Mouse (Mus musculus) layer of hippocampus, postnatal 25 days (tissue): ENCODE data around the gene Pik3r1. TPM values are rescaled to one million over a fixed set of nuclear protein-coding genes. Genes with fewer than 3 reads are reported as not detected.

Experiments used
- DNase-seq, 2 experiments: peaks; one replicate each; pipeline ENCODE4 v3.0.0; 2022; ENCODE audit warnings: mixed read lengths in 2 of 2, low spot score in 1 of 2; ENCODE audit errors: extremely low spot score in 1 of 2
- total RNA-seq, 2 experiments: library from RNA; stranded (reverse); gene quantifications; 2 replicates each; pipeline ENCODE4 v1.2.3; 2021

Gene Pik3r1
- total RNA-seq, 2 experiments from 2014 or later = 83.9 to 85.4 TPM

DNA sequence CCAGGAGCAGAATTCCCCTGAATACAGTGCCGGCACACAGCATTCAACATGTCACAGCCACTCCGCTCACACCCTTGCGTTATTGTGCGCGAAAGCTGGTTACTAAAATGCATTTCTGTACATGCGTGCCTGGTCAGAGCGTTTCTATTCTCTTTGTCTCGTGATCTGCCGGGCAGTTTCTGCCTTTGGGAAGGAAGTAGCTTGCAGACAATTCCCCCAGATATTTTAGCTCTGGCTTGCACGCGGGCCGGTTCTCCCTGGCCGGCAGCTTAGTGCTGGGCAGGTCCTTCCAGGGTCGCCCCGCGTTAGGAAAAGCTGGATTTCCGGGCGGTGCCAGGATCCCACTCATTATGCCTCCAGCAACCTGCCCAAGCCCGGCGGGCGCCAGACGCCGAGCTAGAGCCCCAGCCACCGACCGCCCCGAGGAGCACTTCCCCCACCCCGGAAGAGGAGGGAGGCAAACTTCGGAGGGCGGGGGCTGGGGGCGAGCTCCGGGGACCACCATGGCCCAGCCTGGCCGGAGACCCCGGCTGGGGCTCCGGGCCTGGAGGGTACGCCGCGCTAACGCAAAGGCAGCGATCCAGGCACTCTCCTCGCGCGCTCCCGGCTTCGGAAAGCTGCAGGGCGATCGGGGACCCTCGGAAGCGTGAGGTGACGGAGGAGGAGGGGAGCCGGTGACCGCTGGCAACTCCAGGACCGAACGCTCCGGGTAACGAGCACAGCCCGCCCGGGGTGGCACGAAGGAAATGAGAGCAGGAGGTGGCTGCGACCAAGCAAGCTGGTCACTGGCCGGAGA, 806 bp downstream of the Pik3r1 start:
- peak; percentile 30 to 41 for DNase-seq

DNA sequence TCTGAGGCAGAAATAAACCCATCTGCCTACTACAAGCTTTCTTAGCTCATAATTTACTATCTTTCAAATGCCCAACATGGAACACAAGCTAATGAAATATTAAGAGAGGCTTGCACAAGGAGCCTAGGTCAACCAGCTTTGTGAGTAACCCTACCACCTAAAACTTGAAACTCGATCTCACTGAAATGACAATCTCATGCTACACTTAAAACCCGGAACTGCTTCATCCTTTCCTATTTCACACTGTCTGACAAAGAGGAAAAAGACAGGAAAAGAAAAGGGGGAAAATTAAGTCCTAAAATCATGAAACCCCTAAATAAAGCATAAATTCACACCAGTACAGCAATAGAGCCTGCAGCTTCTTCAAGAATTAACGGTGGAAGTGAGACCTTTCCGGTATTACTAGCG, 1.4 kb downstream of the Pik3r1 start:
- no peak for DNase-seq

DNA sequence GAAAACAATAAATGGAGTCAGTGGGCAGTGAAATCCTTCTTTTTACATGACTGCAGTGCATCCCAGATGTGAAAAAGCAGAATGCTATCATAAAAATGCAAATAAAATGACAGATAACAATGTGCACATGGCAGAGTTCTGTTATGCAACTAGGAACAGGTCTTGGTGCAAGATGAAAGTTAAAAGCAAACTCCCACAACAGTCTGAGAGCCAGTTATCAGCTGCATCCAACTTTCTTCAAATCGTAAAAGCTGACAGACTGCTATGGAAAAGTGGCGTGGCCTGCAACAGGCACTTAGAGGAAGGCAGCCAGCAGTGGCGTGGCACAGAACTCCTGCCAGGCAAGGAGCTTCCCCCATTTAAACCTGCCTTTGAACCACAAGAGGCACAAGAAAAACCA, 2.0 kb downstream of the Pik3r1 start:
- DNase-seq = no peak

GRCm38 (mm10) chr13:101764111-101764510, 3.9 kb downstream of the Pik3r1 start:
- DNase-seq = no peak

DNA sequence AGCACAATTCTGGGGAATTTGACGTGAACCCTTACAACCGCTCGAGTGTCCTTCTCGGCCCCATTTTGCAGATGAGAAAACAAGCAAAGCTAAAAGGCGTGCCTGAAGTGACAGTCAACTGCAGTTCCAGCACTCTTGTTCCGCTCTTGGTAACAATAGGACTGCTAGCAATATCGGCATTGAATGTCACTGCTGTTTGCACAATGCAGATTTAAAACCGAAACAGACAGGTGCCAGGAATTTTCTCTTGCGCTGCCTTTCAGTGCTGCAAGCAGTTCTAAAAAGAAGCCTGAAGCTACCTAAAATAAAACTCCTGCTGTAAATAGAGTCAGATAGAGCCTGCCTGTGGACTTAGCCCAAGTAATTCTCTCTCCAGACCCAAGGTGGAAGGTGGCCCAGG, 4.3 kb downstream of the Pik3r1 start:
- no peak for DNase-seq

GRCm38 (mm10) chr13:101763149-101763548, 4.9 kb downstream of the Pik3r1 start:
- DNase-seq = no peak

GRCm38 (mm10) chr13:101761617-101762016, 6.4 kb downstream of the Pik3r1 start:
- DNase-seq = no peak

- DNase-seq = no peak
Measured at GRCm38 (mm10) chr13:101760953-101761352, 7.1 kb downstream of the Pik3r1 start.

GRCm38 (mm10) chr13:101760001-101760687, 7.9 kb downstream of the Pik3r1 start:
- DNase-seq = no peak

- DNase-seq = no peak
Measured at GRCm38 (mm10) chr13:101759281-101759871, 8.6 kb downstream of the Pik3r1 start.

GRCm38 (mm10) chr13:101757801-101758422, 10.1 kb downstream of the Pik3r1 start:
- DNase-seq = no peak

GRCm38 (mm10) chr13:101755228-101755627, 12.8 kb downstream of the Pik3r1 start:
- DNase-seq = no peak

GRCm38 (mm10) chr13:101753639-101754038, 14.4 kb downstream of the Pik3r1 start:
- DNase-seq = no peak

DNA sequence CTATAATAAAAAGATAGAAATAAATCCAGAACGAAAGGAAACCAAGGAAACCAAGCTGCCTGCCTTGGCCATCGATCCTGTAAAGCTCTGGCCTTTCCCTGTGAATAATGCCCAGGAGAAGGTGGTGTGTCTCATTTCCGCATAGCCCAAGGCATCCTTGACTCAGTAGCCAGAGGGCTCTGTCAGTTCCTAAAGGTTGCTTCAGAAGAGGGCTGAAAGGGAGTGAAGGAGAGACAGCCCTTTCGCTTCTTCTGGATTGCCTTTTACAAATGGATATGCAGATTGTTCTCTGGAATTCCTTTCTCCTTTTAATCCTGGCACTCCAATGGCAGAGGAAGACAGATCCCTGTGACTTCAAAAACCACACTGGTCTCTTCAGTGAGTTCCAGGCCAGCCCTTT, 16.2 kb downstream of the Pik3r1 start:
- no peak for DNase-seq

- no peak for DNase-seq
Measured at GRCm38 (mm10) chr13:101746012-101746595, 21.9 kb downstream of the Pik3r1 start.

- DNase-seq = no peak
Measured at GRCm38 (mm10) chr13:101744943-101745342, 23.1 kb downstream of the Pik3r1 start.

DNA sequence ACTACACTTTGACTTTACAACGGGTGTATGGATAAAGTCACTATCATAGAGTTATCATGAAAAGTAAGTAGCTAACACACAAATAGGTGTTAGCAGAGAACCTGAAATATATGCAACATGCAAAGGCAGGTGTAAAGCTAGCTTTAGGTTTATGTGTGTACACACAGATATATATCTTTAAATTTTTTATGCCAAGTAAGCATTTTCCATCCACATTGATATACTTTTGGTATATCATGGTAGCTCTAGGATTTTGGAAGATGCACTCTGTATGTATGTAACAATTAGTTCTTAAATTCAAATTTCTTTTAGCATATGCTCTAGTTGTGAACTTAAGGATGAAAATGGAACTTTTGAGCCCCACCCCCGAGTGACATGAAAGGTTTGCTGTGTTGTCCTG, 24.0 kb downstream of the Pik3r1 start:
- no peak for DNase-seq

GRCm38 (mm10) chr13:101743247-101743646, 24.8 kb downstream of the Pik3r1 start:
- DNase-seq = no peak

DNA sequence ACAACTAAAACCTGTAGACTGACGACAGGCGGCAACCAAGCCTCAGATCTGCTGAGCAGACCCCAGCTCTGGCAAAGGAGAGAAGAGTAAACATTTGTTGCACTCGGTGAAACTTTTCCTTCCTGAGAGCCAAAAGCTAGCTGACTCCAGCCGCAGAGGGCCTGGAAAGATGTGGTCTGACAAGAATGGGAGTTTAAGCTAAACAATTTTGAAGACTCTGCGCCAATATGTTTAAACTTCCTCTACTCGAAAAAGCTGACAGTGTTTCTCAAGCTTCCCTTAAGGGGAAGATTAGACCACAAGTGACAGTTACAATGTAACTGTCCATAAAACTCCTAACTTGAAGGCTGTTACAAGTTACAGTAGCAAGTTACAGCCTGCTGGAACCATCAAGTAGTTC, 25.4 kb downstream of the Pik3r1 start:
- DNase-seq = no peak

DNA sequence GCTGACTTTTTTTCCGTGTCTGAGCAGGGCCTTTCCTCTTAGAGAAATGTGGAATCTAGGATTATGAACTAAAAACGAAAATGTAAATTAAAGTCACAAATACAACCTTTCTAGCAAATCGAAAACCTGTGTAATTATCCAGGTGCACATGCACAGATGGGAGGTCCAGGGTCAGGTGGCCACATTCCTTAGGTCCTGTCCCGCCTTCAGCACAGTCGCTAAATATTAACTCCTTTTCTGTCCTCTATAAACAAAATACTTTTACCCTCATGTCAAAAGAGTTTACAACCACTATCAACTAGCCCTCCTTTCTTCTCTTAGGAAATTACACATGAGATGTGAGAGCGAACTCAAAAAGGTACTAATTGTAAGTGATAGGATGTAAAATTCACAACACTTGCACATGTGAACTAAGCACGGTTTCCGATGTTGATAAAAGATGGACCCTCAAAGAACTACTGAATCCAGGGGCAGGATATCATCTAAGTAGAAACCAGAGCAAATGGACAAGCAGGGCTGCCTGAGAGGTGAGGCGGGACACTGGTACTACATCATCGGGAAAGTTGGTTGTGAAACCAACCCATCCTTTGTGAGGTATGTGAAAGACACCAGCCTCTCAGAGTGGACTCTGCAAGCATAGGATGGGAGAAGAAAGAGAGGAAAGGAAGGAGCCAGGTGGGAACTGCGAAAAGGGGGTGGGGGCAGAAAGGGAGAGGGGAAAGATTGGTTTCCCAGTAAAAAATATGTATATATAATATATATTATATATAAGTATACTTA, 26.3 kb downstream of the Pik3r1 start:
- no peak for DNase-seq
